Comparison of ENCODE assay signal across 7 mouse cellular contexts in the genomic region with DNA sequence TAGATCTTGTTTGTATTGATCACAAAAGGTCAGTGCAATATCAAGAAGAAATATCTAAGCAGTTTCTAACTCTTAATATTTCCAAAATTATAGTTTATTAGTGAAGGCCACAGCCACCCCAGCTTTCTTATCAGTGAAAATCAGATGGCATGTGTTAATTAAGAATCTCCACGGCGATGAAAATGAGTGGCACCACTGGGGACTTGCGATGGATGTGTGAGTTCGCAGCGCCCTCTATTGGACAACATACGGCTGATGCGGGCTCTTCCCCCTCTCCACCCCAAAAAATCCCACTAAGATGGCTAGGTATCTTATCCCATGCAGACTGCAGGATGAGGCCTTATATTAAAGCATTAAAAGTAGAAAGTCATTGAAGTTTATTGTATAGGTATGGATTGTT. TPM values are rescaled to one million over a fixed set of nuclear protein-coding genes. Genes with fewer than 3 reads are reported as not detected.
DNase-seq lines count a peak whose midpoint lies in the region; ATAC-seq and TF ChIP-seq lines count a peak whose summit lies in the region.

No protein-coding gene starts in this region.

- H3K27ac ChIP-seq in forebrain, embryonic 14.5 days (ENCODE audit: low read depth, low read length), result no peak overlapping the region
- no peak overlapping the region for H3K27ac ChIP-seq in midbrain, embryonic 15.5 days

- TF ChIP-seq CTCF in brain, embryonic 14.5 days (IDR thresholded peaks at IDR 0.05; ENCODE audit: borderline replicate concordance, extremely low read depth, insufficient read depth, insufficient read length), result peak; percentile 76

- no peak overlapping the region for H3K4me3 ChIP-seq in forebrain, embryonic 14.5 days (ENCODE audit: low read depth, low read length)
- no peak overlapping the region for H3K4me3 ChIP-seq in midbrain, embryonic 15.5 days

- H3K27me3 ChIP-seq in forebrain, embryonic 14.5 days (replicated peaks; ENCODE audit: control insufficient read depth, insufficient read depth, low read length), result no peaks in the 10 kb centered on the region
- no peaks in the 10 kb centered on the region for H3K27me3 ChIP-seq in midbrain, embryonic 15.5 days (replicated peaks)

- no peak overlapping the region for H3K4me2 ChIP-seq in forebrain, embryonic 14.5 days (ENCODE audit: low read length)
- no peak overlapping the region for H3K4me2 ChIP-seq in midbrain, embryonic 15.5 days

- no peaks in the 10 kb centered on the region for H3K36me3 ChIP-seq in forebrain, embryonic 14.5 days (ENCODE audit: control insufficient read depth, insufficient read depth, low read length)
- H3K36me3 ChIP-seq in midbrain, embryonic 15.5 days (replicated peaks), result no peaks in the 10 kb centered on the region

- no peaks in the 10 kb centered on the region for H3K9me3 ChIP-seq in forebrain, embryonic 14.5 days (replicated peaks; ENCODE audit: control insufficient read depth, low read length)
- no peaks in the 10 kb centered on the region for H3K9me3 ChIP-seq in midbrain, embryonic 15.5 days

- no peak overlapping the region for H3K9ac ChIP-seq in forebrain, embryonic 14.5 days (ENCODE audit: low read length)
- H3K9ac ChIP-seq in midbrain, embryonic 15.5 days, result no peak overlapping the region

- no peaks in the 10 kb centered on the region for H3K4me1 ChIP-seq in forebrain, embryonic 14.5 days (ENCODE audit: control insufficient read depth, insufficient read depth, low read length)
- no peaks in the 10 kb centered on the region for H3K4me1 ChIP-seq in midbrain, embryonic 15.5 days

- no peak for TF ChIP-seq POLR2A in brain, embryonic 14.5 days (IDR thresholded peaks at IDR 0.05; ENCODE audit: borderline replicate concordance, extremely low read depth, insufficient read depth, insufficient read length, poor library complexity, severe bottlenecking)

- peak; percentile 82 for ATAC-seq in forebrain, embryonic 14.5 days
- ATAC-seq in midbrain, embryonic 15.5 days (replicated peaks), result peak; percentile 67

- WGBS in forebrain, embryonic 14.5 days, result 5% methylated on average over 7 of the region's 7 CpGs
- 5% methylated on average over 7 of the region's 7 CpGs for WGBS in midbrain, embryonic 15.5 days

- peak; percentile 37 for DNase-seq in right cerebral cortex, adult 18-20 months
- DNase-seq in right cerebral cortex, postnatal 25 days, result no peak
- peak; percentile 88 for DNase-seq in brain, embryonic 14.5 days (ENCODE audit: low read depth)
- DNase-seq in forebrain, embryonic 14.5 days (ENCODE audit: low spot score), result peak; percentile 76
- DNase-seq in layer of hippocampus, adult 18-20 months (ENCODE audit: low spot score in 2 of 2), result peak; percentile 11 to 62
- no peak for DNase-seq in ovary, postnatal 10 days (ENCODE audit: low spot score)

RNA-seq across cellular contexts. Expression of a gene that starts 49.9 kb away (rescaled TPM):
- 5.9 and 6.2 TPM in 2 replicates for polyA plus RNA-seq in brain, embryonic 14.5 days (2012; rRNA removed)
- polyA plus RNA-seq in forebrain, embryonic 14.5 days (2014; fragmentation: Nextera tagmentation; extraction: Ambion mirVana), result 9.0 and 11.0 TPM in 2 replicates
- 1 to 10 TPM; 8.7 to 8.9 TPM for total RNA-seq in layer of hippocampus, adult 18-20 months (2021)
- 11.0 and 11.3 TPM in 2 replicates for polyA plus RNA-seq in midbrain, embryonic 15.5 days (2015; fragmentation: Nextera tagmentation; extraction: Ambion mirVana)

RNA-seq across cellular contexts. Expression of a gene that starts 51.0 kb away (rescaled TPM):
- polyA plus RNA-seq in brain, embryonic 14.5 days (2012; rRNA removed), result 23.7 and 24.7 TPM in 2 replicates
- polyA plus RNA-seq in forebrain, embryonic 14.5 days (2014; fragmentation: Nextera tagmentation; extraction: Ambion mirVana), result 8.3 and 11.1 TPM in 2 replicates
- 10 to 100 TPM; 16.1 to 16.8 TPM for total RNA-seq in layer of hippocampus, adult 18-20 months (2021)
- 12.8 and 13.9 TPM in 2 replicates for polyA plus RNA-seq in midbrain, embryonic 15.5 days (2015; fragmentation: Nextera tagmentation; extraction: Ambion mirVana)

Comparison
In these comparisons a context has a peak if more than half of its experiments do, and no peak if none do; other contexts are left out.
1. DNase-seq: peak in right cerebral cortex, adult 18-20 months (single experiment), brain, embryonic 14.5 days (single experiment), forebrain, embryonic 14.5 days (single experiment) and layer of hippocampus, adult 18-20 months (2 of 2); none in right cerebral cortex, postnatal 25 days (single experiment) and ovary, postnatal 10 days (single experiment).